Mouse (Mus musculus) layer of hippocampus, adult 11-12 months (tissue): Measurements from ENCODE around the gene Mapk13.
"Not testable (repeated sequence)": the region's sequence is repeated elsewhere in the genome, so short reads cannot be mapped to it uniquely, and the experiment has no call there.

Source experiments
- DNase-seq: peaks from one replicate; pipeline ENCODE4 v3.0.0; 2022; ENCODE audit warnings: low spot score

The Mapk13 gene

GRCm38 (mm10) chr17:28814529-28815097, 45.5 kb downstream of the Mapk13 start:
- no peak for DNase-seq

GRCm38 (mm10) chr17:28815384-28816004, 46.4 kb downstream of the Mapk13 start:
- no peak for DNase-seq

GRCm38 (mm10) chr17:28816326-28816725, 47.2 kb downstream of the Mapk13 start:
- DNase-seq: not testable (repeated sequence)

- DNase-seq: no peak
These were observed 48.0 kb downstream of the Mapk13 start for GRCm38 (mm10) chr17:28816875-28817811.

GRCm38 (mm10) chr17:28820189-28820588, 51.1 kb downstream of the Mapk13 start:
- no peak for DNase-seq

- DNase-seq: peak; percentile 34
These were observed 54.1 kb downstream of the Mapk13 start for GRCm38 (mm10) chr17:28823004-28823745.

- DNase-seq: no peak
These were observed 54.7 kb downstream of the Mapk13 start for GRCm38 (mm10) chr17:28823749-28824148.

GRCm38 (mm10) chr17:28824896-28825295, 55.8 kb downstream of the Mapk13 start:
- peak; percentile 23 for DNase-seq

GRCm38 (mm10) chr17:28825359-28826041, 56.4 kb downstream of the Mapk13 start:
- DNase-seq: no peak

GRCm38 (mm10) chr17:28827665-28828231, 58.7 kb downstream of the Mapk13 start:
- no peak for DNase-seq

GRCm38 (mm10) chr17:28829120-28829519, 60.0 kb downstream of the Mapk13 start:
- no peak for DNase-seq
